Mouse (Mus musculus) ES-E14 (cell line): ENCODE results near the gene Prok1. TPM values are rescaled to one million over a fixed set of nuclear protein-coding genes. Genes with fewer than 3 reads are reported as not detected.
A peak's percentile ranks its signal among the peaks of the same experiment; 100 is the strongest.

Experiments used
- DNase-seq: peaks from one replicate; pipeline ENCODE4 v3.0.0-alpha.2; 2013; ENCODE audit warnings: low read depth, low spot score
- H3K27ac ChIP-seq: 2 replicates; pipeline ENCODE4 v1.5.1; 2012; ENCODE audit warnings: low read depth, mild to moderate bottlenecking, low read length, moderate library complexity, mixed read lengths; ENCODE audit not compliant: poor library complexity, insufficient read depth, severe bottlenecking
- H3K36me3 ChIP-seq: 2 replicates; pipeline ENCODE4 v1.6.1; 2012; ENCODE audit warnings: mild to moderate bottlenecking, low read length, moderate library complexity, mixed read lengths; ENCODE audit not compliant: control insufficient read depth, poor library complexity, insufficient read depth, severe bottlenecking
- H3K4me1 ChIP-seq, 2 experiments: fragments of 150-350 bp in 1 of 2; sonication (generic) in 1 of 2; 2 replicates each; pipeline ENCODE4 v1.6.1; 2012; ENCODE audit warnings: low read length in 2 of 2, mild to moderate bottlenecking in 1 of 2, mixed read lengths in 1 of 2; ENCODE audit not compliant: control insufficient read depth in 2 of 2, insufficient read depth in 2 of 2, poor library complexity in 1 of 2
- H3K4me3 ChIP-seq, 2 experiments: fragments of 150-350 bp in 1 of 2; sonication (generic) in 1 of 2; 2 replicates each; pipeline ENCODE4 v1.5.1; 2012; ENCODE audit warnings: low read length in 2 of 2, low read depth in 1 of 2, mild to moderate bottlenecking in 1 of 2, mixed read lengths in 1 of 2; ENCODE audit not compliant: insufficient read depth in 1 of 2, poor library complexity in 1 of 2, severe bottlenecking in 1 of 2
- H3K9ac ChIP-seq: 2 replicates; pipeline ENCODE4 v1.6.1; 2012; ENCODE audit warnings: low read depth, mild to moderate bottlenecking, low read length, mixed read lengths; ENCODE audit not compliant: poor library complexity, insufficient read depth, severe bottlenecking
- H3K9me3 ChIP-seq: fragments of 150-350 bp; sonication (generic); 2 replicates; pipeline ENCODE4 v1.6.1; 2012; ENCODE audit warnings: low read depth, mild to moderate bottlenecking, low read length; ENCODE audit not compliant: control insufficient read depth, insufficient read depth
- CHD2 ChIP-seq: IDR thresholded peaks from 2 replicates; pipeline ENCODE4 v1.6.1; 2014; ENCODE audit warnings: mild to moderate bottlenecking, low read depth, low read length, inconsistent platforms
- HCFC1 ChIP-seq: IDR thresholded peaks from 2 replicates; pipeline ENCODE4 v1.6.1; 2012; ENCODE audit warnings: low read length, inconsistent platforms, borderline replicate concordance; ENCODE audit not compliant: insufficient read depth
- MAFK ChIP-seq: IDR thresholded peaks from 2 replicates; pipeline ENCODE4 v1.6.1; 2014; ENCODE audit warnings: mild to moderate bottlenecking, low read depth, low read length, inconsistent platforms; ENCODE audit not compliant: insufficient read depth
- ZC3H11A ChIP-seq: IDR thresholded peaks from 2 replicates; pipeline ENCODE4 v1.6.1; 2012; ENCODE audit warnings: low read depth, mild to moderate bottlenecking, inconsistent platforms, low read length, borderline replicate concordance
- ZNF384 ChIP-seq: IDR thresholded peaks from 2 replicates; pipeline ENCODE4 v1.6.1; 2012; ENCODE audit warnings: low read depth, low read length, inconsistent platforms
- in situ Hi-C, 2 experiments: fragments of 600-800 bp; cut with MboI; formaldehyde crosslinking; loops; one replicate each; pipeline ENCODE4 v1.15.1; 2025; ENCODE audit warnings: low sequenced_read_pairs in 2 of 2, inconsistent platforms in 1 of 2; ENCODE audit not compliant: unreplicated experiment in 2 of 2
- total RNA-seq: library from RNA; depleted of rRNA; stranded (reverse); fragments of 300-350 nt; gene quantifications from 2 replicates; pipeline ENCODE4 v1.2.3, GENCODE M21; 2012

Gene Prok1
- total RNA-seq, 1 experiment, result not detected

DNA sequence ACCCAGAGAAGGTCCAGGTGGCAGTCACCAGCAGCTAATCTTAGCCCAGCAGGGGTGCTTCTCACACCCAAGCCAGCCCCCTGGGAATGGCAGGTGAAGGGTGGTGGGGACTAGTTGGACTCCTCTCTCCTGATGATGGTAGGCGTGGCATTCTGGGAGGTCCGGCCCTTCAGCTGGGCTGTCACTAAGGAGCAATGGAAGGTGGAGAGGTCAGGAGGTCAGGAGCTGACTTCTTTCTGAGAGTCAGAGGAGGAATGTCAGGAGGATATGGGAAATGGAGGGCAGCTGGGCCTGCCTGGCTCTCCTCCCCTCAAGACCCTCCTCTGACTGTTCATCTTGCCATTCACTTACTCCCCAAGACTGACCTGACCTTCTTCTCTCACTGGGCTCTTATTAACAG, 1.5 kb downstream of the Prok1 start:
- Histone ChIP-seq H3K9ac (no peak overlapping the region), H3K9me3 (no peaks in the 10 kb centered on the region), H3K4me3 (no peak overlapping the region), H3K36me3 (no peaks in the 10 kb centered on the region), H3K27ac (no peak overlapping the region), H3K4me1 (no peaks in the 10 kb centered on the region)
- no peak for TF ChIP-seq MAFK
- no peak for TF ChIP-seq CHD2
- TF ChIP-seq HCFC1, result no peak
- no peak for TF ChIP-seq ZC3H11A
- TF ChIP-seq ZNF384, result no peak
- DNase-seq, result no peak
- in situ Hi-C loops, result loop anchor here (10.0 to 25.0 kb wide), 3 partner anchors 224 to 337 kb away; partner anchors contain the start of gene Kcnc4 (in 1 of the 2)

DNA sequence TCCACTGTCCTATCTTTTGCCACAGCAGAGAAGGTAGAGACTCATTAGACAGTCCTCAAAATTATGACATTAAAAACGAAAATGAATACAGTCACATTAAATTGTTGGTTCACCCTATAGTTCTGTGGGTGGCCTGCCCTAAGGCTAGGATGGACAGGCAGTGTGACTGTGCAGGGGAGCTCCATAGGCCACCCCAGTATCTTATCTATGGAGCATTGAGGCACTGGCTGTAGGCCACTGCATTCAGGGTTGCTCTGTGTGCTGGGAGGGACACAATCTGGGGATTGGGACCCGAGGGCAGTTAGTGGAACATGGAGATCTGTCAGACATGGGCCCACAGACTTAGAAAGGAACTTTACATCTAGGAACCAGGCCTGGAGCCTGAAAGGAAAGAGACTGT, 5.6 kb downstream of the Prok1 start:
- in situ Hi-C loops, result loop anchor here (10.0 to 25.0 kb wide), 3 partner anchors 228 to 341 kb away; partner anchors contain the start of gene Kcnc4 (in 1 of the 2)
- Histone ChIP-seq H3K36me3 (no peaks in the 10 kb centered on the region), H3K9me3 (no peaks in the 10 kb centered on the region), H3K9ac (no peak overlapping the region), H3K4me3 (no peak overlapping the region), H3K27ac (no peak overlapping the region), H3K4me1 (no peaks in the 10 kb centered on the region)
- TF ChIP-seq ZC3H11A (no peak), MAFK (no peak), ZNF384 (no peak), HCFC1 (no peak), CHD2 (no peak)
- DNase-seq, result no peak

DNA sequence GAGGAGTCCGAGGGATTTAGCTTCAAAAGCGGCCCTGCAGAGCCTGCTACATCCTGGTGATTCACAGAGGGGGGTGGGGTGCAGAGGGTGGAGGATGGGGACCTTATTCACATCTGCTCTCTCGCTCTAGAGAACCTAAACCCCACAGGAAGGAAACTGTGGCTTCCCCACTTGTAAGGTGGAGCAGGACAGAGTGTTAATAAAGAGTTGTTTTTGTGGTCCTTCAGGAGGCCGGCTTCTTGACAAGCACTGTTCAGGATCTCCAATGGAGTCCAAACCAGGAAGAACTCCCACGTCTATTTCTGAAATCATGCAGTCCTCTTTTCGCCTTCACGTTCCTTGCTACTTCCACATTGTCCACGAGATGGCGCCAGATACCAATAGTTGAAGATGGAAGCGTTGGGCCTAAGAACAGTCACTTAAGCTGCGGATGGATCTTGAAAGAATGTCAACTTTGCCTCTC, 6.1 kb downstream of the Prok1 start:
- Histone ChIP-seq H3K4me1 (no peaks in the 10 kb centered on the region), H3K36me3 (no peaks in the 10 kb centered on the region), H3K9me3 (no peaks in the 10 kb centered on the region), H3K9ac (no peak overlapping the region), H3K4me3 (no peak overlapping the region), H3K27ac (no peak overlapping the region)
- peak; percentile 86 for DNase-seq
- TF ChIP-seq HCFC1 (no peak), ZNF384 (no peak), MAFK (no peak), CHD2 (no peak), ZC3H11A (peak; percentile 75)
- in situ Hi-C loops, result loop anchor here (10.0 to 25.0 kb wide), 3 partner anchors 229 to 341 kb away; partner anchors contain the start of gene Kcnc4 (in 1 of the 2)

DNA sequence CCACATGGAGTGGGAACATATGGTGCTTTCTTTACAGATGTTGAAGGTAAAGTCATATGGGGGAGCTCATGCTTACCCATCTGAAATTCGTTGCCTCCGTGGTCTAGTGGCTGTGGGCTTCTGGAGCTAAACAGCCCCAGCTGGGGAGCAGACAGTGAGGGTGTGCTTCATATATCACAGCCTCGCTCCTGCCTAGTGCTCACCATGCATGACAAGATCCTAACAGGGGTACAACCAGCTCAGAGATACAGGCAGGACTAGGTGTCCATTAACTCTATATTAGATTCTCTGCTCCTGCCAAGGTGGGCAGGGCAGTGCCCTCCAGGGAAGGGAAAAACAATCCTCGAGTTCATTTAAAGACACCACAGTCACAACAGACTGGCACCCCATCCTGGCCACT, 8.3 kb downstream of the Prok1 start:
- no peak overlapping the region for H3K9ac ChIP-seq
- TF ChIP-seq HCFC1, result no peak
- TF ChIP-seq ZC3H11A, result no peak
- TF ChIP-seq ZNF384, result no peak
- H3K36me3 ChIP-seq, result no peaks in the 10 kb centered on the region
- no peaks in the 10 kb centered on the region for H3K9me3 ChIP-seq
- no peak for DNase-seq
- no peak overlapping the region for H3K4me3 ChIP-seq
- in situ Hi-C loops, result loop anchor here (10.0 to 25.0 kb wide), 3 partner anchors 231 to 344 kb away; partner anchors contain the start of gene Kcnc4 (in 1 of the 2)
- H3K27ac ChIP-seq, result no peak overlapping the region
- H3K4me1 ChIP-seq, result no peaks in the 10 kb centered on the region

DNA sequence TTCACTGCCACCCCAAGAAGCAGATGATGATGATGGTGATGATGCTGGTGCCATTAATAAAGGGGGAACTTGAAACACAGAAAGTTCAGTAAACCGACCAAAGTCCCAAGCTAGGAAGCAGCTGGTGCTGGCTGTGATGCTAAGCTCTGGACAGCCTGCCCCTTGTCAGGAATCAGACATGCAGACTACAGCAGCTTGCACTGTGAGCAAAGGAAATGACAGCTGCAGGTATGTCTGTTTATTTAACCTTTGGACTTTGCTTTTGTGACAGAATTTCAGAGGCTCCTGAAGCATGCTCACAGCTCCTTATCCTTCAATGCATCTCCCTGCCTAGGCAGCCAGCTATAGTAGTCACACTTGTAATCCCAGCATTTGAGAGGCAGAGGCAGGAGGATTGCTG, 9.0 kb downstream of the Prok1 start, which contains the start of gene A630076J17Rik:
TSS of gene A630076J17Rik (plus strand) at position 88 of the 400 bp plus-strand sequence.
- no peaks in the 10 kb centered on the region for H3K36me3 ChIP-seq
- H3K4me1 ChIP-seq, result no peaks in the 10 kb centered on the region
- no peak within 1 kb of the TSS for H3K27ac ChIP-seq
- no peak within 1 kb of the TSS for H3K9ac ChIP-seq
- H3K9me3 ChIP-seq, result no peaks in the 10 kb centered on the region
- H3K4me3 ChIP-seq, result no peak within 1 kb of the TSS
- DNase-seq, result no peak
- in situ Hi-C loops, result loop anchor here (10.0 to 25.0 kb wide), 3 partner anchors 232 to 344 kb away; partner anchors contain the start of gene Kcnc4 (in 1 of the 2)
- no peak for TF ChIP-seq ZNF384
- TF ChIP-seq HCFC1, result no peak
- no peak for TF ChIP-seq CHD2
- TF ChIP-seq ZC3H11A, result no peak
- TF ChIP-seq MAFK, result no peak
